Mouse (Mus musculus) megakaryocyte, adult 5-6 weeks (primary cell): ENCODE data around the gene Lemd1. TPM values are rescaled to one million over a fixed set of nuclear protein-coding genes. Genes with fewer than 3 reads are reported as not detected.
"Not testable (repeated sequence)": the region's sequence is repeated elsewhere in the genome, so short reads cannot be mapped to it uniquely, and the experiment has no call there.

Experiments
- ATAC-seq: 2 replicates; pipeline ENCODE4 v1.8.0; 2016; ENCODE audit warnings: mild to moderate bottlenecking, inconsistent platforms; ENCODE audit not compliant: poor library complexity, severe bottlenecking
- total RNA-seq, 2 experiments: library from RNA; stranded (forward) in 1 of 2; stranded (reverse) in 1 of 2; fragments of 153-499, 151-499 nt in 1 of 2; fragments of 221-1000, 200-1000 nt in 1 of 2; gene quantifications; 2 replicates each; pipeline versions ENCODE4 v1.2.3 to v1.2.4; 2015 to 2017

Lemd1 gene
- not detected in 2 replicates for total RNA-seq (2015)
- not detected in 2 replicates for total RNA-seq (2017)

DNA sequence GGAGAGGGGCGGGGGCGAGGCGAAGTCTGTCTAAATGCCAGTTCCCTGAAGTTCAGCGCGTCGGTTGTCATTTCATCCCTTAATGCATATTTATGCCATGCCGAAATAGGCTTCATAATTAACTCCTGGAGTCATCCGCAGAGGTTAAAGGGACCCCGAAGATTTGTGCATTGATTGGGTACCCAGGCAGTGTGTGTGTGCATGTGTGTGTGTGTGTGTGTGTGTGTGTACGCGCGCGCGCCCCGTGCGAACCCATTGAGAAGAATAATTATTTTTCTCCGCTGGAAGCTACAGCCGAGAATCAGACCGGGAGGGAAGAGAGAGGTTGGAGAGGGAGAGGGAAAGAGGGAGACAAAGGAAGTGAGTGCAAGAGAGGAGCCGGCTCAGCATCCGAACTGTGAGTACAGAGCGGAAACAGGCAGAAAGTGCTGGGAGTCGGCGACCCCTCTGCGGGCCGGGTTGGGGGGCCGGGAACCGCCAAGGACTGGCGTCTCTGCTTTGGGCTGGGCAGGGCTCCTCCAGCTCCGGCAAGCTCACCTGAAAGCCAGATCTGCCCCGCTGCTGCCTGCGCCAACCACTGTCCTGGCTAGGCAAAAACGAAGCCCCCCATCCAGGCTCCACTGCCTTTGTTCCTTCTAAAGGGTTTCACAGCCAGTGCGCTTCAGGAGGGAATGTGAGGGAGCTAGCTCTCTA is at the start of gene Lemd1, which contains the start of gene AC124108.1:
Gene Lemd1, plus strand, starts transcription at position 339 of the 693 bp plus-strand sequence.
Gene AC124108.1, plus strand, starts transcription at position 365 of the 693 bp plus-strand sequence.
- no peak for ATAC-seq

DNA sequence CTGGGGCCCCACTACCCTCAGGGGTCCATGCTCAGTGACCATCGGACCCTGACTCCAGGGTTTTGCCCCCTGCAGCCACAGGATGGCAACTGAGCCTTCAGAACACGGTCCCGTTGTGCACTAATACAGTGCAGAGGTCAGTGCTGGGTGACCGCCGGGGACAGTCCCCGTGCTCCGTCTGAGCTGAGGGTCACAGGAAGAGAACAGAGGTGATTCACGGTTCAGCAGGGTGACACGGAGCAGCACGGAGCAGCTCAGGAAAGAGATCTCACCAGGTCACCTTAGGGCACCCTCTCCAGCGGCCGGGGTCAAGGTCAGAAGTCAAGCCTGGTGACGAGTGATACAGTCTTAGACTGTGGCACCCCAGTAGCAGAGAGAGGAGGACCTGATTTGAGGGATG is 49.5 kb upstream of the Lemd1 start:
- no peak for ATAC-seq

DNA sequence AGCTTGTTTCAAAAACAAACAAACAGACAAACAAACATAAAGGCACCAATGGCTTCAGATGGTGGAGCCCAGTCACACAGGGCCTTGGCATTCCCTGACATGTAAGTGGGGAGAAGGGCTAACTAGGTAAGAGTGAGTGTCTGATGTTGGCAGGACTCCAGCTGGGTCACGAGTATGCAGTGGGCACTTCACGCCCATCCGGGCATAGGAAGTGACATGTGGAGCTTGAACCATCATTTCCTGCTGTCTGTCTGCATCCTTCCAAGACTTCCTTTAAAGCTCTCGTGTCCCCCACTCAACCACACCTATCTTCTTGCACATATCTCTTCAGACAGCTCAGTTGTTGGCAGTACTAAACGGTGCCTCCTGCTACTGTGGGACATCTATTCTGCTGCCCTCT is 48.2 kb upstream of the Lemd1 start:
- ATAC-seq = peak; percentile 41

DNA sequence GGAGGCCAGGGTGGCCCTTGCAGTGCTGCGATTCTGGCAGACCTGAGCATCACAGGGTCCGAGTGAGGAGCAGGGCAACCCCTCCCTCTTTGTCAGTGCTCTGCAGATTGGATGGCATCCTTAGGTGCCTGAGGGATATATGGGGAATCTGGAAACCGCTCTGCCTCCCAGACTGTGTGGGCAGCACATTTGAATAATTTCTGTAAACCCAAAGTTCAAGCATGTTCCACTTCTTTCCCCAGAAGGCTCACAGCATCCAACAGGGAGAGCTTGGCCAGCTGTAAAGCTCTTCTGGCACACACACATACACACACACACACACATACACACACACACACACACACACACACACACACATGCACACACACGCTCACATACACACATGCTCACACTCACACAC is 47.5 kb upstream of the Lemd1 start:
- ATAC-seq = no peak

DNA sequence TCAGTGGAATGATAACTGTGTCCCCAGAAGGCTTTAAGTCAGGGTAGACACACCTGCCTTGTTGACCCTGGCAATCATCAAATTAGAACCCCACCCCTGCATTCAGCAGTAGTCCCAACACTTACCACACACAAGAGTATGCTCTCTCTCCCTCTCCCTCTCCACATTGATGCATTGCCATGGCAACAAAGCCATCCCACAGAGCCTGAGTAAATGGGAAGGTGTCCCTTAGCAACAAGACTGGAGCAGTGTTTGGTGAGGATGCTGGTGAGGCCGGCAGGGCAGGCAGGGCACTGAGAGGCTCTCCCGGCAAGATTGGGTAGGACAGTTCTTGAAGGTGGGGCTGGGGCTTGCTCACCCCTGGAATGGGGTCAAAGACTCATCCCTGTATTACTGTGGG is 47.0 kb upstream of the Lemd1 start:
- ATAC-seq = no peak

DNA sequence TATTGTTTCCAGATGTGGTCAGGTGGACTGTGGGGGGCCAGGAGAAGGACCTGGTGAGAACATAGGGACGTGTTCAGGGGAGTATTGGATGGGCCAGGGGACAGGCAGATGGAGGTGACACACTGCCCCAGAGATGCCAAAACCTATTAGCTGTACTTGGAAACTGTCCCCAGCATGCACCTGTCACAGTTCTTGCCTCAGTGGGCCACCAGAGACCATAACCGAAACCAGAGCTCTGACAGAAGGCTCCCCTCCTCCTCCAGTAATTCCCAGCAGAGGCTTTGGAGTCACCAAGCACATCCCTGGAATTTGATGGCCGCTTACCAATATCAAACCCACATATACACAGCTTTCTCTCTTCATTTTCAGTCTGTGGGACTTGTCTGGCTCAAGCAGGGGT is 46.4 kb upstream of the Lemd1 start:
- no peak for ATAC-seq

DNA sequence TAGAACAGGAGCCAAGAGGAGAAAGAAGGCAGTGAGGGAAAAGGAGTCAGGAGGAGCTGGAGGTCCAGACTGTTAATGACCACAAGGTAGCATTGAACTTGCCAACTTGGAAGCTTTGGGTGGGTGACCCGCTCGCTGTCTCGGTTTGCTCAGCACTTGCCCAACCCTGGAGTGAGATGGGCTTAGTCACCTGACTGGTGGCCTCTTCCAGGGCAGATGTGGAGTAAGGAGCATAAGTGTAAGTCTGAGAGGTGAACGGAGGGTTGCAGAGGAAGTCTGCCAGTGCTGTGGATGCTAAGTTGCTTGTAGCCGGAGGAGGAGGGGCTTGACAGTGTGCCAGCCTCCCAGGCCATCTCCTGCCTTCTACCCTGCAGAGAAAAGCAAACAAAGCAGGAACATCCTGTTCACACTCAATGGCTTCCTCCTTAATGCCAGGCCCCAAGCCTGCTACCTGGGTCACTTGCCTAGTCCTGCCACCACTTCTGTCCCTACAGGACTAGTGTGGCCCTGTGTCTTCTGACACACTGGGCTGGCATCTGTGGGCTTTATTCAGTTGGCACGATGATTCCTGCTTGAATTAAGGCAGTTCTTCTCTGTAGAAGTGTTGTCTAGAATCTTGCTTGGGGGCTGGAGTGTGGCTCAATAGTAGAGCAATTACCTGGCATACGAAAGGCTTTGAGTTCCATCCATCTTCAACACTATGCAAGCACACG is 45.1 kb upstream of the Lemd1 start:
- ATAC-seq = no peak

DNA sequence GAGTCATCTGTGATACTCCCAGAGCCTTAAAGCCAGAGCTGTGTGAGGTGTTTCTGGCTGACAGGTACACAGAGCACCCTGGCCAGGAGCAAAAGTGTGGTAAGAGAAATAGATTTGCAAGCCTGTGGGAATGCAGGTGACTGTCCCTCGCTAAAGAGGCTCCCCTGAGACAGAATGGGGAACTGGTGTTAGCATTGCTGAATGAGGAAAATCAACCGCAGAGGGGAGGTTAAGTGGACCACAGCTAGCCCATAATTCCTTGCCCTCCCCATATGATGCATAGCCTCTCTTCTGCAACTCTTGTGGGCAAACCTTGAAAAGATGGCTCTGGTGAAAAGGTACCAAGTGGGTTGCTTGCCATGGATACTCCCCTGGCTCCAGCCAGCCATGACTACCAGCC is 41.8 kb upstream of the Lemd1 start:
- peak; percentile 59 for ATAC-seq

DNA sequence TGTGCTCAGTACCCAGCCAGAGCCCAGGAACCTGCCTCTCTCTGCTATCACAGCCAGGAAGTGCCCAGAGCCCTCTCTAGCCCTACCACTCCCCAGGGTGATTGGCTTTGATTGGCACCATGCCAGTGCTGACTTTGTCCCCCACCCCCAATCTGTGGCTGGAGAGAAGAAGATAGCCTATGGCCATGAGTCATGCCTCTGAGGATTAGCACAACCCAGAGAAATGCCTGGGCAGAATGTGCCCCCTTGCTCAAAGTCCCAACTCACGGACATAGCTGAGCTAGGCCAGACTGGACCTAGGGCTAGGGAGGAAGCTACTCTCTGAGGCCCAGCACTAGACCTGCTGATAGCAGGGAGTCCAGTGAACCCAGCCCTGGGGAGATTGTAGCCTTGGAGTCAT is 41.1 kb upstream of the Lemd1 start:
- ATAC-seq = no peak

DNA sequence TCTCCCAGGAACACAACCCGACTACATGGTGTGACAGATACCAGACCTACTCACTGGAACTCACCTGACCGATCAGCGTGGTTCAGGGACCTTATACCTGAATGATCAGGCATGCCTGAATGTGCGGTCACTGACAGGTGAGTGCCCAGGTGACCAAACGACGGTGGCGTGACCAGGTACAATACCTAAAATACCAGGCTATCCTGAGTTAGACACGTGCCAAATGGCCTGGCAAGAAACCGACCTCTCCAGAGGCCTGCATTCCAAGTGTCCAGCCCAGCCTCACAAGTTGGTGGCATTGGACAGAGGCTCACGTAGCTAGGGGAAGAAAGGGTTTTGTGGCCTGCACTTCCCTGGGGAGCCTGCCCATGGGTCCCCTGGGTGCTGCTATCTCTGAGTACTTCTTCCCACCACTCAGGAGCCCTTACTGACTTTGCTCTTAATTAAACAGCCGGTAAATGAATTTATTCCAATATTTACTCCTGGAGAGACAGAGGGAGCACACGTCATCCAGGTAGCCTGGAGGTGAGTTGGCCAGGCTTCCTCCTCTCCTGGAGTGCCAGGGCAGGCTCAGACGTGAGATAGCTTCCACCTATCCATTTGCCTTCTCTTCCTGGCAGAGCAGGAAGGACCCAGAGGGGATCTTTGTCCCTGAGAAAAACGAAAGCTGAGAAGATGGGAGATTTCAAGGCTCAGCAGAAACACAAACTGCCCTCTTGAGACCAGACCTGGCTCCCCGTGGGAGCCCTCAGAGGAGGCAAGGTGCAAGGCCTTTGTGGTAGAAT is 40.2 kb upstream of the Lemd1 start:
- ATAC-seq = no peak

DNA sequence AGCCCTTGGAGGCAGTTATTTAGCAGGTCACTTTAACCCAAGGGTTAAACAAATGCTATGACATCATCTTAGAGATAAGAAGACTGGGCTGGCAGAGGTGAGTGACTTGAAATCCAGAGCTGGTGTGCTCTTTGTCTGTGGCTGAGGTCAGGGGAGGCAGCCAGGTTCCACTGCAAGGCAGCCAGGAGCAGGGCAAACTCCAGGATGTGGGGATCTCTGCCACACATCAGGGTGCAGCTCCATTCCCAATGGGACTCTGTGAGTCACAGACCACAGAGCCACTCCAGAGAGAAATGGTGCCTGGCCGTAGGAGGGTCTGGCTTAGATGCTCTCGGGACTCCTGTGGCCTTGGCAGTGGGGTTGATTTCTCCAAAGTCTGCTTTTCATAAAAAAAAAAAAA is 39.3 kb upstream of the Lemd1 start:
- no peak for ATAC-seq

DNA sequence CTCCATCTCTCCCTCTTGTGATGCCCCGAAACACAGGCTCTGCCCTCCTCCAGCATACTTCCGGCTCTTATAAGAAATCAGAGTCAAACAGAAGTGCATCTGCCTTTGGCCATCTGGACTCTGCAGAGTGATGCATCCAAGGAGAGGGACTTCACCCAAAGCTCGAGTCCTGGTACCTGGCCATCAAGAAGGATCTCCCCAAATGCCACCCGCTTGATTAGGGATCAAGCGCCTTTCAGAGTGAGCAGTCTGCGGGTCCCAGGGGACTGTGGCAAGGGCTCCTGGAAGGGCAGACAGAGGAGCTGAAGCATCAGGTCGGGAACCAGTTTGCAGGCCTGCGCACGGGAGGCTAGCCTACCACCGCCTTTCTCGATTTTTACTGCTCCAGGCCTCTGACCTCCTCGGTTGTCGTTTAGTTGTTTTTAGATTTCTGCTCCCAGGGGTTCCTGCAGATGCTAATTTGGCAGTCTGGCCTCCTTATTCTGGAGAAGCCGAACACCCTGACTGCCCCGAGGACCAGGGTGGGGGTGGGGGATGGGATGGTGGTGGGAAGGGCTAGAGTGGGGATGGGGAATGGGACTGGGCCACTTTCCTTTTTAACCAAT is 38.0 kb upstream of the Lemd1 start:
- no peak for ATAC-seq

DNA sequence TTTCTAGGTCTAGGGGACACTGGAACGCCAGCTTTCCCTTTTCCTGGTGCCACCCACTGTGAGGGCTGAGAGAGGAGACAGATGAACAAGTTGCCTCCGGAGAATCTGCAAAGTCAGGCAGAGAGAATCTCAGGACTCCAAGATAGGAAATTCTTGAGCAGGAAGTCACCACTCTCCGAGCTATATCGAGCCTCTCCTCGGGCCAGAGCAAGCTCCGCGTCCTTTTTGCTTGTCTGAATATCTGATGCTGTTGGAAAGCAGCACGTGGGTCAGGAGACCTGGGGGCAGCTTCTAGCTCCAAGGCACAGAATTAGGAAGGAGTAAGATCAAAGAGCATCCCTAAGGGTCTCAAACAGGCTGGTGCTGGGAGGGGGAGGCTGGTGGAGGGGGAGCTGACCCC is 37.5 kb upstream of the Lemd1 start:
- no peak for ATAC-seq

DNA sequence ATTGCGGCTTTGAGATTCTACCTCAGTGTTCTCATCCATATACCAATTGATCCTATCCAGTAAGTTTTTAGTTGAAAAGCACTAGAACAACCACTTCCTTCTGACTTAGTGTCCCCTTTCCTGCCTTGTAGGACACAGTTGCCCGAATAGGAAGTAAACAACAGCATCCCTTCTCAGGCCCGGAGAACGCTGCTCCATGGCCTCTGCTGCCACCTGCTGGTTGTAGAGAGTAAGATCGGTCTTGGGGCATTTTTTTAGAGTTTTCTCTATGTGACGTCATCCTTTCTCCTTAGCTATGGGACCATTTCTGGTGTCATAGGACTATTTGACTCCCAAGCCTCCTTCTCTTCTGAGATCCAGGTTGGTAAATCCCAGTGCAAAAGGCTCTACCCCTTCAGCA is 35.5 kb upstream of the Lemd1 start:
- peak; percentile 83 for ATAC-seq

DNA sequence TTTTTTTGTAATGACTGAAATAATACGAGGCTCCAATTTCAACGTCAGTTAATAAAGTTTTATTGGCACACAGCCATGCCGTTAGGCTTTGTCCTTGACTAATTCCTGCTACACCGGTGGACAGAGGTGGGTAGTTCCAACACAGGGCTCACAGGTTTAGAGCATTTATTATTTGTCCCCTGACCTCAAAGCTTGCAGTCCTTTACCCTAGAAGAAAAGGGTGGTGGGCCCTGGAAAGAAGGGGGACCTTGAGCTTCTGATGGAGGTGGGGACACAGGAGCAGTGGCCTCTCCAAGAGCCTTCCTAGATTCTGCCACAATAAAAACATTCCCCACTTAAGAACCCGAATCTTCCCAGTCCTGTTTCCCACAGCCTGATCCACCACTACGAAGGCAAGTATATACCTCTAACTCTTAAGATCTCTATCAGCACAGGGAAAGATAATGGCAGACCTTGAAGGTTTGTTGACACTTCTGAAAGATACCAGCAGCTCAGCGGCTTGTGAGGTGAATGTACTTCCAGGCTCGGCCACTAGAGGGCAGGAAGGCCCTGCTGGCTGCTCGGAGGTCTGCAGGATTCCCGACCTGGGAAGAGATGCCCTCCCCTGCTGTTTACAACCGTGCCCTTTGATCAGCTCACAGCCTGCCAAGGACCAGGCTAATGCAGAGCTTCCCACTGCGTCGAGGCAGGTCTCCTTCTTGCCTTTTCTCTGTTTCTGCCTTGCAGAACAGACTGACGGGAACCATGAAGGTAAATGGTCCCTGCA is 34.0 kb upstream of the Lemd1 start:
- peak; percentile 75 for ATAC-seq

DNA sequence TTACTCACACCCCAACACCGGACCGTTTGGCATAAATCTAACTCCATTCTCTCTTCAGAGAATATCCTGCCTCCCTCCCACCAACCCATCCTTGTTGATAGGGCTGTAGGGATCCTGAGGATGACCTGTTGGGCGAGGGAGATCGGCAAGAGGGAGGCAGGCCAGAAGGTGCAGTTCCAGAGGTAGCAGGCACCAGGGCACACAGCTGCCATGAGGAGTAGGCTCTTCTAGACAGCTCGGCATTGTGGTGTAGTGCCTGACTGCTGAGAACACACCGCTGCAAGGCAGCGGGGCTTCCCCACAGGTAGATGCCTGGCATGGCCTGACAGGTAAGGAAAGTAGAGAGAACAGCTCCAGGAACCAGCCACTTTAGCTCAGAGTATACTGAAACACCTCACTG is 33.4 kb upstream of the Lemd1 start:
- no peak for ATAC-seq

DNA sequence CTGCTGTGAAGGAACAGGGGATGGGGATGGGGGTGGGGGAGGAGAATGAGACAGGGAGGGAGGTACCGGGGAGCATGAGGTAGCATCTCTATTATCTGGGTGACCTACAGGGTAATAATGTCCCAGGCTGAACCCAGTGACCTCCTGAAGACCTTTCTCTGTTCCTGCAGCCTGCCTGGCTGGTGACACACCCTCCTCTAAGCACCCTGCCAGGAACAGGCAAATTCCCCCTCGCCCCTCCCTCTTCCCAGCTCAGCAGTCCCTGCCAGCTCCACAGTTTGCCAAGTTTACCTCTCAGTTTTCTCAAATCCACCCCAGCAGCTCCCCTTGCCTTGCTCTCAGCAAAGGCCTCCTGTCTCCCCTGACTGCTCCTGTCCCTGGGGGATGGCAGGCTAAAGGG is 32.5 kb upstream of the Lemd1 start:
- ATAC-seq = no peak

DNA sequence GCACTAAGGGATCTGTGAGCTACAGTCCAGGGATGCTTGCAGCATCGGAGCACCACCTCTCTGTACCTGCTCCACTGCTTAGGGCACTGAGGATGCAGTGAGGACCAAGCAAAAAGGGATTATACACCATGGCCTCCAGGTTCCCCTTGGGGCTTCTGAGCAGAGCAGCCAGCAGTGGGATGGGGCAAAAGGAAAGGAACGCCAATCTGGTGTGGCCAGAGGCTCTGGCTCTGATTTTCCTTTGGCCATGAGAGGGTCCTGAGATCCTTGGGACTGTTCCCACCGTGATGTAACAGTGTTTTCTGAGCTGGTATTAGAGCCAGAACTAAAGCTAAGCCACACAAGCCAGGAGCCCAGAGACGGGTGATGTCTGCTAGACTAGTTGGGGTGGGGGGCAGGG is 31.6 kb upstream of the Lemd1 start:
- ATAC-seq = no peak

DNA sequence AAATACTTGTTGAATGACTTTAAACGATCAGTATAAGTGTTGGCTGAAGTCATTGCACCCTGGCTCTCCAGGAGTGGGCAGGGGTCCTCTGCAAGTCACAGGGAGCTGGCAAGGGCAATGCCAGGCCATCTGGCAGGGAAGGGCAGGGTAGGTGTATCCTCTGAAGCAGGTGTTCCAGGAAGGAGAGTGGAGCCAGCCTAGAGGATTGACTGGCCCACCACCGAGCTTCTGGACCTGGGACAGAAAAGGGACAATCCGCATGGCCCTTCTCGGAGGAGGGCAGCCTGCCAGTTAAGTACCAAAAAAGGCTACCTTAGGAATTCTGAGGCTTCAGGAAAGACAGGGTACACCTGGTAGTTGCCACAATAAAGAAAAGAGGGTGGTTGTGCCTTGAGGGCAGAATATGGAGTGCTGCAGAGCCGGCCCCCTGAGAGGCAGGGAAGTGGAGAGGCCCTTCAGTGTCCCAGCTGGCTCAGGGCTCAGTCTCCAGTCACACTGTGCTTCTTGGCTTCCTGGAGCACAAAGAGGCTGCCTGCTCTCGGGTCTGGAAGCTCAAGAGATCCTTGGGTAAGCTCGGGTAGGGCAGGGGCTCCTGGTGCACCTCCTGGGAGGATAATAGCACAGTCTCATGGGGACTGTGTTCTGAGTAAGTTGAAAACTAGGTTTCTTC is 29.9 kb upstream of the Lemd1 start:
- ATAC-seq = no peak

DNA sequence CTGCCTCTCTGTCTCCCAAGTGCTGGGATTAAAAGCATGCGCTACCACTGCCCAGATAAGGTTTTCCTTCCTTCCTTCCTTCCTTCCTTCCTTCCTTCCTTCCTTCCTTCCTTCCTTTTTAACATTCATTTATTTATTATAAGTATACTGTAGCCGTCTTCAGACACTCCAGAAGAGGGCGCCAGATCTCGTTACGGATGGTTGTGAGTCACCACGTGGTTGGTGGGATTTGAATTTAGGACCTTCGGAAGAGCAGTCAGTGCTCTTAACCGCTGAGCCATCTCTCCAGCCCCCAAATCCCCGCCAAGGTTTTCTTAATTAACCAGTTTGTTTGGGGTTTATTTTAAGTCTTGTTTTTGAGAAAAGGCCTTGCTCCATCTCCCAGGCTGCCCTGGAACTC is 28.6 kb upstream of the Lemd1 start:
- not testable (repeated sequence) for ATAC-seq
